Mouse (Mus musculus) forebrain, embryonic 11.5 days (tissue): ENCODE data around the gene Per1. TPM values are rescaled to one million over a fixed set of nuclear protein-coding genes. Genes with fewer than 3 reads are reported as not detected.

Experiments
- ATAC-seq: fragments of 200-750 bp; cut with Nextera tagmentation; replicated peaks from 2 replicates; pipeline ENCODE4 v1.8.0; 2017; ENCODE audit warnings: moderate TSS enrichment; ENCODE audit not compliant: low FRiP score
- DNase-seq: peaks from one replicate; pipeline ENCODE4 v3.0.0-alpha.2; 2017; ENCODE audit warnings: low spot score
- H3K27ac ChIP-seq: fragments of 300-500 bp; sonication (generic); 2 replicates; pipeline ENCODE4 v1.5.1; 2014; ENCODE audit warnings: low read depth, low read length
- H3K27me3 ChIP-seq: fragments of 300-500 bp; sonication (generic); 2 replicates; pipeline ENCODE4 v1.6.1; 2014; ENCODE audit warnings: mild to moderate bottlenecking, low read length, mixed read lengths; ENCODE audit not compliant: control insufficient read depth, insufficient read depth
- H3K36me3 ChIP-seq: fragments of 300-500 bp; sonication (generic); 2 replicates; pipeline ENCODE4 v1.6.1; 2014; ENCODE audit warnings: mild to moderate bottlenecking, low read length, moderate library complexity, mixed read lengths; ENCODE audit not compliant: control insufficient read depth, insufficient read depth
- H3K4me1 ChIP-seq: fragments of 300-500 bp; sonication (generic); replicated peaks from 2 replicates; pipeline ENCODE4 v1.6.1; 2014; ENCODE audit warnings: low read length, mixed read lengths; ENCODE audit not compliant: control insufficient read depth, insufficient read depth
- H3K4me2 ChIP-seq: fragments of 300-500 bp; sonication (generic); 2 replicates; pipeline ENCODE4 v1.6.1; 2014; ENCODE audit warnings: low read depth, mild to moderate bottlenecking, low read length, moderate library complexity, mixed read lengths; ENCODE audit not compliant: severe bottlenecking
- H3K4me3 ChIP-seq: fragments of 300-500 bp; sonication (generic); 2 replicates; pipeline ENCODE4 v1.5.1; 2014; ENCODE audit warnings: low read depth, low read length
- H3K9ac ChIP-seq: fragments of 300-500 bp; sonication (generic); 2 replicates; pipeline ENCODE4 v1.6.1; 2014; ENCODE audit warnings: low read length
- H3K9me3 ChIP-seq: fragments of 300-500 bp; sonication (generic); 2 replicates; pipeline ENCODE4 v1.6.1; 2016; ENCODE audit warnings: low read length, mixed read lengths; ENCODE audit not compliant: control insufficient read depth
- WGBS: fragments of 180-500 bp; shearing (Covaris S2); extraction: QIAGEN DNeasy Blood & Tissue Kit; methylation state at CpG from one replicate; pipeline ENCODE4 v1.1.7; 2014; 5-methylcytosine and 5-hydroxymethylcytosine counted together
- polyA plus RNA-seq: library from polyadenylated mRNA; unstranded; fragments of >200 nt; fragmentation: Nextera tagmentation; extraction: Ambion mirVana; gene quantifications from 2 replicates; pipeline ENCODE4 v1.2.1, GENCODE M21; 2014

Per1 gene
- polyA plus RNA-seq, 1 experiment from 2014 or later, result 8.2 TPM

DNA sequence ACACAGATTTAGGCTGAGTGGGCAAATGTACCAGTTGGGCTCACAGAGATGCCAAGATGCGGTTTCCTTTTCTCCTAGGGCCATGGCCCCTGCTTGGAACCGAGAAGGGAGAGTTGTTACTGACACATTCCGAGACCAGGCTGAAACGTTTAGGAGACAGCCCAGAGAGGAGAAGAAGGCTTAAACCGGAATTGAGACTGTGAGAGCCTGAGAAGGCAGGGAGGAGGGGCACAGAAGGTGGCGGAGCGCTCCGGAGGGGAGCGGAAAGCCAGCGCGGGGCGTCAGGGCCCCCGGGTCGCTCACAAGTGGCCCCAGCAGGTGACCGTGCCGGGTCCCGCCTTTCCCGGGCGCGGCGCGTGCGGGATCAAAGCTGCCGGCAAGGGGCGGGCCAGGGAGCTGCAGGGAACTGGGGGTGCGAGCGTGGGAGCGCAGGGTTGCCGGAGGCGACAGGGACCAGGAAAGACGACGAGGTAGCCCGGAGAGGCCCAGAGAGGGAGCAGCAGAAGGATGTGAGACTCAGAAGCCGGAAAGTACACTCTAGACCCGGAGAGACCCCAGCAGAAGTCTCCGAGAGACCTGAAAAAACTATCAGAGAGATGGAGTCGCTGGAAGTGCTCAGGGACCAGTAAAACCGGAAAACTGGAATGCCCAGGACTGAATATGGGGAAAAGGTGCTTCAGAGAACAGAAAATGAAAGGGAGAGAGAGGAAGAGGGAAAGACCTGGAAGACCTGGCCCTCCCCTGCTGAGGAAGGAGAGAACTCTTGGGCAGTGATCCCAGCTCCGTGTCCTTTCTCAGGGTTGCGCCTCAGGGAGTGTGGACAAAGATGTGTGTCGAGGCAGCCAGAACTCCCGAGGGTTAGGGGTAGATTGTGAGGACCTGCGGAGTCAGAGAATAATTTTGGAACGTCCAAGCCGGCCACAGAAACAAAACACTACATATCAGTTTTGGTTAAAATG lies 23.0 kb downstream of the Per1 start:
- Histone ChIP-seq H3K9ac (peak overlapping the region; percentile 75), H3K4me3 (peak overlapping the region; percentile 74), H3K36me3 (no peaks in the 10 kb centered on the region; the same call in 1 of the 2 replicates), H3K27ac (peak overlapping the region; percentile 55), H3K4me2 (peak overlapping the region; percentile 97), H3K4me1 (peaks cover 29% of the 10 kb centered on the region), H3K27me3 (peaks cover 13% of the 10 kb centered on the region), H3K9me3 (no peaks in the 10 kb centered on the region)
- ATAC-seq (peak; percentile 22; the same call in 1 of the 2 replicates), DNase-seq (peak; percentile 85)
- WGBS, result 1% methylated on average over 45 of the region's 45 CpGs

DNA sequence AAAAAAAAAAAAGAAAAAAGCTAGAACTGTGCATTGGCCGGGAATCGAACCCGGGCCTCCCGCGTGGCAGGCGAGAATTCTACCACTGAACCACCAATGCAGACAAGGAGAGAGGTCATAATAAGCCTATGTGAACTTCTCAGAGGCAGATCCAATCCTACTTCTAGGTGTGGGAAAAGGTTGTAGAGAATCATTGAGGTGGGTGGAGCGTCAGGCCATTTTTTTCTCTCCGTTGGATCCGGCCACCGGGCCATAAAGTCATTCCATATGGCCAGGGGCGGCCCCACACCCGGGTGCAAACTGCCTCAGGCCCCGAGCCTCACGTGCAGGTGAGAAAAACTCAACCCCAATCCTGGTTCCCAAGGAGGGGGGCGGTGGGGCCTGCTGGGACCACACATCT lies 23.7 kb downstream of the Per1 start:
- no peaks in the 10 kb centered on the region; the same call in 1 of the 2 replicates for H3K36me3 ChIP-seq
- no peak overlapping the region for H3K27ac ChIP-seq
- peaks cover 13% of the 10 kb centered on the region for H3K27me3 ChIP-seq
- peak overlapping the region; percentile 97 for H3K4me2 ChIP-seq
- peaks cover 30% of the 10 kb centered on the region for H3K4me1 ChIP-seq
- WGBS, result 3% methylated on average over 15 of the region's 15 CpGs
- H3K9me3 ChIP-seq, result no peaks in the 10 kb centered on the region
- DNase-seq (peak; percentile 92), ATAC-seq (no peak)
- no peak overlapping the region; the same call in 1 of the 2 replicates for H3K9ac ChIP-seq
- peak overlapping the region; percentile 74 for H3K4me3 ChIP-seq

- DNase-seq (no peak), ATAC-seq (no peak)
- H3K27me3 ChIP-seq, result peaks cover 13% of the 10 kb centered on the region
- H3K27ac ChIP-seq, result no peak overlapping the region
- H3K4me2 ChIP-seq, result peak overlapping the region; percentile 96
- no peak overlapping the region; the same call in 1 of the 2 replicates for H3K9ac ChIP-seq
- peaks cover 30% of the 10 kb centered on the region for H3K4me1 ChIP-seq
- H3K4me3 ChIP-seq, result peak overlapping the region; percentile 76
- no peaks in the 10 kb centered on the region for H3K9me3 ChIP-seq
- no peaks in the 10 kb centered on the region; the same call in 1 of the 2 replicates for H3K36me3 ChIP-seq
- 27% methylated on average over 14 of the region's 14 CpGs for WGBS
Measured at GRCm38 (mm10) chr11:69119446-69120155, 24.6 kb downstream of the Per1 start.

GRCm38 (mm10) chr11:69120221-69121000 lies 25.4 kb downstream of the Per1 start, which contains the start of gene Hes7:
Gene Hes7 (plus strand): TSS chr11:69120404.
- Histone ChIP-seq H3K9ac (peak within 1 kb of the TSS; percentile 69), H3K36me3 (no peaks in the 10 kb centered on the region; the same call in 1 of the 2 replicates), H3K4me1 (peaks cover 30% of the 10 kb centered on the region), H3K9me3 (no peaks in the 10 kb centered on the region), H3K27ac (no peak within 1 kb of the TSS), H3K4me3 (peak within 1 kb of the TSS; percentile 76), H3K27me3 (peaks cover 13% of the 10 kb centered on the region), H3K4me2 (peak within 1 kb of the TSS; percentile 97)
- WGBS, result 2% methylated on average over 27 of the region's 27 CpGs
- DNase-seq (peak; percentile 76), ATAC-seq (no peak)

- under 1% methylated on average over 33 of the region's 33 CpGs for WGBS
- no peak for ATAC-seq
- Histone ChIP-seq H3K27me3 (peaks cover 13% of the 10 kb centered on the region), H3K36me3 (no peaks in the 10 kb centered on the region; the same call in 1 of the 2 replicates), H3K4me2 (peak overlapping the region; percentile 96), H3K4me1 (peaks cover 34% of the 10 kb centered on the region), H3K4me3 (peak overlapping the region; percentile 76), H3K9ac (peak overlapping the region; percentile 69), H3K9me3 (no peaks in the 10 kb centered on the region), H3K27ac (no peak overlapping the region)
- DNase-seq, result peak; percentile 70
Measured at GRCm38 (mm10) chr11:69121001-69121740, 26.2 kb downstream of the Per1 start.

DNA sequence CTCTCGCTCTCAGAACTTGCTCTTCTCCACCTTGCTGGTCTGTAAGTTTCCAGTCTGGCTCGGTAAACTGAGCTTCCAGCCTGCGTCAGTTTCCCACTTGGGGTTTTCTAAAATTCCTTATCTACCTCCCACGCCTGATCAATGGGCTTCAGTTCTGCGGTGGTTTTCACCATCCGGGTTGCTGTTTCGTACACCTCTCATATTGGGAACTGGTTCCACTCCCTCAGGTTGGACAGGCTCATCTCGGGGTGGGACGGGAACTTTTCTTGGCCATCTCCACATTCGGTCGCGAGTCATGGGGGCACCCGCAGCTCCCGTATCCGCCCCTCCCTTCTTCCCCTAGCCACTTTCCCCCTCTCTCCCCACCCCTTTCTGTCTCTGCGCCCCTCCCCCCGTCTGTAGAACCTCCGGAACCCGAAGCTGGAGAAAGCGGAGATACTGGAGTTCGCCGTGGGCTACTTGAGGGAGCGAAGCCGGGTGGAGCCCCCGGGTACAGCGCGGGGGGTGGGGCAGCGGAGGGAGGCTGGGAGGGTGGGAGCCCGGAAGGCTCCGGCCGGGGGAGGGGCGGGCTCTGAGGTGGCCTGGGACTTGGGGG lies 26.8 kb downstream of the Per1 start:
- Histone ChIP-seq H3K9ac (peak overlapping the region; percentile 69), H3K4me3 (peak overlapping the region; percentile 76), H3K9me3 (no peaks in the 10 kb centered on the region), H3K36me3 (no peaks in the 10 kb centered on the region; the same call in 1 of the 2 replicates), H3K27me3 (peaks cover 10% of the 10 kb centered on the region), H3K27ac (no peak overlapping the region), H3K4me1 (peaks cover 37% of the 10 kb centered on the region), H3K4me2 (peak overlapping the region; percentile 96)
- 0% methylated on average over 30 of the region's 32 CpGs for WGBS
- no peak for ATAC-seq
- no peak for DNase-seq

GRCm38 (mm10) chr11:69122336-69122951 lies 27.4 kb downstream of the Per1 start, which contains the start of gene 9130213A22Rik:
Gene 9130213A22Rik (minus strand): TSS chr11:69122589.
- Histone ChIP-seq H3K27ac (peak within 1 kb of the TSS; percentile 37; the same call in 1 of the 2 replicates), H3K36me3 (no peaks in the 10 kb centered on the region; the same call in 1 of the 2 replicates), H3K4me2 (peak within 1 kb of the TSS; percentile 96), H3K27me3 (peaks cover 13% of the 10 kb centered on the region), H3K4me3 (peak within 1 kb of the TSS; percentile 76), H3K9ac (peak within 1 kb of the TSS; percentile 69), H3K4me1 (peaks cover 34% of the 10 kb centered on the region), H3K9me3 (no peaks in the 10 kb centered on the region)
- peak; percentile 66 for ATAC-seq
- under 1% methylated on average over 62 of the region's 66 CpGs for WGBS
- peak; percentile 95 for DNase-seq
